Mouse (Mus musculus): ENCODE measurements around the gene Hps5.
A peak's percentile ranks its signal among the peaks of the same experiment; 100 is the strongest.
"Not testable (repeated sequence)": the region's sequence is repeated elsewhere in the genome, so short reads cannot be mapped to it uniquely, and the experiment has no call there.

Hps5 gene

DNA sequence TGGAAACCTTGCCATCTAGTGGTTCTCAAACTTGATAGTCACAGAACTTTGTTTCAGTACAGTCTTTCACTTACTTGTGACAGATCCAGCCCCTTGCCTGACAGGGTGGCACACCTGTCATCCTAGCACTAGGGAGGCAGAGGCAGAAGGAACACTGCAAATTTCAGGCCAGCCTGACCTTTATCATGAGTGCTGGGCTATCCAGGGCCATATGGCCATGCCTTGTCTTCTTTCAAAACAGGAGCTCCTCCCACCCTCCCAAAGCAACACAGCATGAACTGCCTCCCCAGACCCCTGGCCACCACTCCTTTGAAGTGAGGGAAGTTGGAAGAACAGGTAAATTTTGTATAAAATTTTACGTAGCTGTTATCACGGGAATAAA lies 31.9 kb upstream of the Hps5 start:
- DNase-seq (ENCODE audit: low read depth, low spot score): no peak

- no peak for DNase-seq (ENCODE audit: low read depth, low spot score)
These were observed 31.4 kb upstream of the Hps5 start for GRCm38 (mm10) chr7:46827046-46827802.

DNA sequence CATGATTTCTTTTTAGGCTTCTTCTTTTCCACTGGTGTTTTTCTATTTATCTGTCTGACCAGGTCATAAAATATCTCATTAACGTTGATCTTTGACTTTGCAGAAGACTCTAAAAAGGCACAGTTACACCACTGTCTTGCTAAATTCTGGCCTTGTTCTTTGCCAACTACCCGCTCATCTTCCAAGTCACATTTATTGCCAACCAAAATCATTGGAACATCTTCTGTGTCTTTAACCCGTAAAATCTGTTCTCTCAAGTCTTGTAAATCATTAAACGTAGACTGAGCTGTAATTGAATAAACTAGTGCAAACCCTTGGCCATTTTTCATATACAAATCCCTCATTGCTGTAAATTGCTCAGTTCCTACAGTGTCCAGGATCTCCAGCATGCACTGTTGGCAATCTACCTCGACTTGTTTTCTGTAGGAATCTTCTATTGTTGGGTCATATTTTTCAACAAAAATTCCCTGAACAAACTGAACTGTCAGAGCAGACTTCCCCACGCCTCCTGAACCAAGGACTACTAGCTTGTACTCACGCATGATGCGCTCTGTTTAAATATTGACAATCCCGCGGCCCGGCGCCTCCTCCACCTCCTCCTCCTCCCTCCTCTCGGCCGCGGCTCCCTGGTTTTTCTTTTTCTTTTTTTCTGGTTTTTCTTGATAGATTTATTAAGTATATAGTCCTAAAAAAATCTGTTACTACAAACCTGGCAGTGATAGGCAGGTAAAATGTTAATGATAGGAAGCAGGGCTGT lies 25.2 kb upstream of the Hps5 start:
- DNase-seq (ENCODE audit: low read depth, low spot score): not testable (repeated sequence)

- no peak for DNase-seq (ENCODE audit: low read depth, low spot score)
These were observed 18.1 kb upstream of the Hps5 start for GRCm38 (mm10) chr7:46814012-46814411.

GRCm38 (mm10) chr7:46810325-46810724 lies 14.5 kb upstream of the Hps5 start:
- no peak for DNase-seq (ENCODE audit: low read depth, low spot score)

DNA sequence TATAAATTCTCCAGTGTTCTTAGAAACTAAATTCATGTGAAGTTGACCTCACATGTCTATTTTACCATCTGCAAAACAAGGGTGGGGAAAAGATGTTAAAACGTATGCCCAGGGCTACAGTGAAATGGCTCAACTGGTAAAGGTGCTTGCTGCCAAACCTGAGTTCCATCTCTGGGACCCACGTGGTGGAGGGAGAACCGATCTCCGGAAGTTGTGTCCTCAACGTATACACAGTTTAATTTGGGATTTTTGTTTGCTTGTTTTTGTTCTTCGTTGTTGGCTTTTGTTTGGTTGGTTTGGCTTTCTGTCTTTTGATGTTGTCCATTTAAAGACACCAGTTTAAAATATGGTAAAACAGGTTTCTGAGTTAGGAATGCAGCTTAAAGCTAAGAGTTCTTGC lies 915 bp upstream of the Hps5 start:
- DNase-seq (ENCODE audit: low read depth, low spot score): no peak

GRCm38 (mm10) chr7:46796206-46796679 lies 379 bp upstream of the Hps5 start:
- DNase-seq (ENCODE audit: low read depth, low spot score): no peak

DNA sequence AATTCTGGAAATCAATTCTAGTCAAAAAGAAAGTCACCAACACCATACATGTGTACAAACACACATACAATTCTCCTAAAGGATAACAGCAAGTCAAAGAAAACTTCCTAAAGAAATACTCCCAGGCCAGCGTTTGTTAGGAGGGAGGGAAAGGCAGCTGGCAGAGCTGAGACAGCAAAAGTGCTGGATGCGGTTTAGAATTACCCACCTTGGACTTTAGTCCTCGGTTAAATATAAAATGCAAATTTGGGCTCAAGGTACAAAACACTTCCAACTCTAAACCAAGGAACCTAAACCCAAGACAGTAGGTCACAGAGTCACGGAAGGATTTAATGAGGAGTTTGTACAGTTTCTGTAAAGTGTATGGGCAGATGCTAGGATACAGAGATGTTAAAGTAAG lies 2.0 kb downstream of the Hps5 start:
- no peak for DNase-seq (ENCODE audit: low read depth, low spot score)

GRCm38 (mm10) chr7:46789177-46789849 lies 6.6 kb downstream of the Hps5 start:
- DNase-seq (ENCODE audit: low read depth, low spot score): no peak

DNA sequence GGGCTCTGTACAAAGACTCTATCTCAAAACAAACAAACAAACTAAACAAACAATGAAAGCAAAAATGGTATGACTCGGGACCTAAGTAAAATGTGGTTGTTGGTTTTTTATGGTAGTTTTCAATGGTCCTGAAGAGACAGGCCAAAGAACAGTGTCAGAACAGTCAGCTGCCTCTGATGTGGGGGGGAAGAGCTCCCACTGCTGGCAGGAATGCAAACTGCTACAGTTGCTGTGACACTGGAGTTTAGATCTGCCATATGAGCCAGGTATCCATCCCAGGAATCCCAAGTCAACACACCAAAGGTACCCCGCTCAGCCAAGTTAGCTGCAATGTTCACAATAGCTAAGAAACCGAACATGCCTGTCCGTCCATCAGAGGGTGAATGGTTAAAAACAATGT lies 25.2 kb downstream of the Hps5 start:
- DNase-seq (ENCODE audit: low read depth, low spot score): peak; percentile 90

DNA sequence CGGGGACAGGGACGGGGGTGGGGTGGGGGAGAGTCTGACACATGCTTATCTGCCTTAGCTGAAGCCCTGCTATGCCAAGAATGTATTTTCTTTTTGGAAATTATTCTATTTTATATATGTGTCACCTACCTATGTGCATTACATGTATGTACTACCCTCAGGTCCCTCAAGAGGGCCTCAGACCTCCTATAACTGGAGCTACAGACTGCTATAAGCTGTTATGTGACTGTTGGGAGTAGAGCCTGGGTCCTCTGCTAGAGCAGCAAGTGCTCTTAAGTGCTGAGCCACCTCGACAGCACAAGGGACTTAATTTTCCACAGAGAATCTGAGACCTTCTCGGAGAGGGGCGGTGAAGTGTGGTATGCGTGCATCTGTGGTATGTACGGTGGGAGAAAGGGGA lies 27.4 kb downstream of the Hps5 start:
- no peak for DNase-seq (ENCODE audit: low read depth, low spot score)

- no peak for DNase-seq (ENCODE audit: low read depth, low spot score)
These were observed 28.5 kb downstream of the Hps5 start for GRCm38 (mm10) chr7:46767371-46767770.

GRCm38 (mm10) chr7:46764672-46765071 lies 31.2 kb downstream of the Hps5 start:
- no peak for DNase-seq (ENCODE audit: low read depth, low spot score)

- no peak for DNase-seq (ENCODE audit: low read depth, low spot score)
These were observed 33.3 kb downstream of the Hps5 start for GRCm38 (mm10) chr7:46762601-46763000.

DNA sequence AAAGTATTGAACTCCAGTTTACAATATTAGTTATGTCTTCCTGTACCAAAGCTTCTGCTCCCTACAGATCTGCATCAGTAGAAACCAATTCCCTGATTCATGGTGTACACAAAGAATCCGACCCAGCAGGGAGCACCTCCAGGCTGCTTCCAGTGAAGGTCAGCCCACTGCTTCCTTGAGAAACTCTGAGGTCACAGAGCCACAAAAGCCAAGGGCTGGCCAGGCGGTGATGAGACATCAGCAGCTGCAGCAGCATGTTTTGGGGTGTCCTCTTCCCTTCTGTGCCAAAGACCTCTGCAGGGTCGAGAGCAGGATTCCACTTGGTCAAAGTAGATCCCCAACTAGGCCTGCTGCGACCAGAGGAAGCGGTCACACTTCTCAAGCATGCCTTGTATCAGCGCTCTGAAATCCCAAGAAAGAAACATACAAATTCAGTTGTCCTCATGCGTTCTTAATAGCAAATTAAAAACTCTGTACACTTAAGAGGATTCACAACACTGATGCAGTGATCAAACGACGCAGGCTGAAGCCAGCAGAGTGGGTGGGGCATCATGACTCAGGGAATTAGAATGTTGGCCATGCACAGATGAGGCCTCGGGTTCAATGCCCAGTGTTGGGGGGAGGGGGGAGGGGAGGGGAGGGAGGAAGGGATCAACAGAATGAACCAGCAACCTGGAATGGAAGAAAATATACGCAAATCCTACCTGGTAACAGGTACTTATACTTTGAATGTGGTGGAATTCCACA lies 34.6 kb downstream of the Hps5 start:
- no peak for DNase-seq (ENCODE audit: low read depth, low spot score)

DNA sequence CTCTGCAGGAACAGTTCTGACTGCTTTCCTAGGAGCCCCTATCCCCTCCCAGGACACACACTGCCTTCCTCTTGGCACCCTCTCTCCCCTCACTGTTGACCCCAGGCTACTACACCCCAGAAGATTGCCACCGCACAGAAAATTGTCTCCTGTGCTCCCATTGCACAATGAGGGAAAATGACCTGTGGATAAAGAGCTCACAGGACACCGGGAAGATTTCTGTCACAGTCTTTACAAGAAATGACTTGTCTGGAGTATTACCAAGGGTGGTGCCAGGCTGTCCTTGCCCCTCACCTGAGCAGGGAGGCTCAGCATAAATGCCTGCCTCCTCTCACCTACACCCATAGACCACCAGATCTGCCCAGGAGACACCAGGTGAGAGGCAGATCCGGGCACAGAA lies 44.4 kb downstream of the Hps5 start, which contains the start of gene Saa2:
Saa2 (plus strand) TSS at position 301 of the 400 bp plus-strand sequence.
- no peak for DNase-seq (ENCODE audit: low read depth, low spot score)

GRCm38 (mm10) chr7:46748459-46748858 lies 47.4 kb downstream of the Hps5 start:
- no peak for DNase-seq (ENCODE audit: low read depth, low spot score)

DNA sequence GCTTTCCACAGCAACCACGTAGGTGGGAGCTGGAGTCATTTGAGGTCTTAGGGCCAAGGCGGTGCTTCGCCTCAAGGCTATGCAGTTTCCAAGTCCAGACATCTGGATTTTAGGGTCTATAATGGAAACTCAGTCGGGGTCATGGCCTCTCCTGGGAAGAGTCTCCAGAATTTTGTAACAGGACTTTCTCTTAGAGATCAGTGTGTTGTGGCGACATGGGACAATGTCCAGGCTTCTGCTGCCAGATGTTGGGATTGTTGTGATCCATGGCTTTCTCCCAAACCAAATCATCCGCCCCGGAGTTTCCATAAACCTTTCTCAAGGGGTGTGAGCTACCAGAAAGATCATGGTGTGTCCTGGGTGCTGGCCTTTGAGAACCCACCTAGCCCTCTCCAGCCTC lies 49.5 kb downstream of the Hps5 start:
- no peak for DNase-seq (ENCODE audit: low read depth, low spot score)

- no peak for DNase-seq (ENCODE audit: low read depth, low spot score)
These were observed 50.0 kb downstream of the Hps5 start for GRCm38 (mm10) chr7:46745816-46746215.

DNA sequence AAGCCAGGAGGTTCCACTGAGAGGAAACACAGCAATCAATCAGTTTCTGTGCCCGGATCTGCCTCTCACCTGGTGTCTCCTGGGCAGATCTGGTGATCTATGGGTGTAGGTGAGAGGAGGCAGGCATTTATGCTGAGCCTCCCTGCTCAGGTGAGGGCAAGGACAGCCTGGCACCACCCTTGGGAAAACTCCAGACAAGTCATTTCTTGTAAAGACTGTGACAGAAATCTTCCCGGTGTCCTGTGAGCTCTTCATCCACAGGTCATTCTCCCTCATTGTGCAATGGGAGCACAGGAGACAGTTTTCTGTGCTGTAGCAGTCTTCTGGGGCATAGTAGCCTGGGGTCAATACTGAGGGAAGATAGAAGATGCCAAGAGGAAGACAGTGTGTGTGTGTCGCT lies 53.0 kb downstream of the Hps5 start, which contains the start of gene Saa1:
Saa1 (minus strand) TSS at position 101 of the 400 bp plus-strand sequence.
- not testable (repeated sequence) for DNase-seq (ENCODE audit: low read depth, low spot score)

DNA sequence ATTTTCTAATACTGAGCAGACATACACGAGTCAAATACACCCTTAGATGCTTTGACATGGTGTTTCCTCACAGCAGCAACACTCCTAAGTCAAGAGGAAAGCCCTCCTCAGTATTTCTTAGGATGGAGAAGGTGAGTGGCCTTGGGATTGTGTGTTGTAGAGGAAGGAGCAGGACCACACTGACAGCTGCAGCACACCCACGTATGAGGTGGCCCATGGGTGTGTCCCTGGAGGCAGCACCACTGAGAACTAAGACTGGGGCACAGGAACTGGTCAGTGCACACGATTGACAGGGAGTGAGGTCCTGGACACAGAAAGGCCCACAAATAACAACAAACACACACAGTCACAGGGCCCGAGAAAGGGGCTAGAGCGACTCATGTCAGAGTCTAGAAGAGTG lies 55.8 kb downstream of the Hps5 start:
- not testable (repeated sequence) for DNase-seq (ENCODE audit: low read depth, low spot score)

Data from brain, adult 2 months (tissue).